In genomic region chr2:156613081-156613540, GRCm38 (mm10) we compare ENCODE assay signal across 8 mouse cellular contexts. TPM values are rescaled to one million over a fixed set of nuclear protein-coding genes. Genes with fewer than 3 reads are reported as not detected.
DNase-seq lines count a peak whose midpoint lies in the region; ATAC-seq and TF ChIP-seq lines count a peak whose summit lies in the region.

No protein-coding gene starts in this region.

- no peaks in the 10 kb centered on the region for H3K9me3 ChIP-seq in heart, embryonic 14.5 days (ENCODE audit: control insufficient read depth, low read length)

- H3K36me3 ChIP-seq in heart, embryonic 14.5 days (ENCODE audit: control insufficient read depth, insufficient read depth, low read length), result no peaks in the 10 kb centered on the region

- no peaks in the 10 kb centered on the region for H3K4me1 ChIP-seq in embryonic fibroblast, embryonic 13.5 days (ENCODE audit: control insufficient read depth, insufficient read depth, low read length)
- peaks cover 0 to 7% of the 10 kb centered on the region in 2 experiments; a peak in 2 of 4 replicates for H3K4me1 ChIP-seq in heart, embryonic 14.5 days (ENCODE audit: control insufficient read depth in 2 of 2, insufficient read depth in 2 of 2, low read length in 2 of 2)

- TF ChIP-seq CTCF in embryonic fibroblast, embryonic 13.5 days (IDR thresholded peaks at IDR 0.05; ENCODE audit: borderline replicate concordance, insufficient read depth, low read length), result peak; percentile 28; the same call in 1 of the 2 replicates

- peak; percentile 39 for DNase-seq in 3T3-L1 (ENCODE audit: low read depth, low spot score)
- peak; percentile 77 for DNase-seq in adrenal gland, postnatal 25 days
- DNase-seq in kidney, postnatal 4 days, result peak; percentile 56 to 62
- peak; percentile 50 to 51 for DNase-seq in lung, adult 18-20 months
- peak; percentile 67 for DNase-seq in retina, postnatal 1 day

- H3K9ac ChIP-seq in heart, embryonic 14.5 days (ENCODE audit: low read length), result peak overlapping the region; percentile 63

- no peak overlapping the region for H3K27ac ChIP-seq in embryonic fibroblast, embryonic 13.5 days (ENCODE audit: insufficient read depth, low read length)
- H3K27ac ChIP-seq in heart, embryonic 14.5 days (replicated peaks in 1 of 2; ENCODE audit: control insufficient read depth in 1 of 2, insufficient read depth in 1 of 2, low read depth in 2 of 2, low read length in 2 of 2), result no peak overlapping the region

- H3K4me3 ChIP-seq in embryonic fibroblast, embryonic 13.5 days (ENCODE audit: insufficient read depth, low read length), result peak overlapping the region; percentile 35
- H3K4me3 ChIP-seq in heart, embryonic 14.5 days (ENCODE audit: control insufficient read depth in 1 of 2, insufficient read depth in 1 of 2, low read depth in 1 of 2, low read length in 2 of 2), result peak overlapping the region; percentile 37 to 64

- H3K27me3 ChIP-seq in heart, embryonic 14.5 days (ENCODE audit: control insufficient read depth, insufficient read depth, low read length), result peaks cover 93% of the 10 kb centered on the region

- no peak for TF ChIP-seq POLR2A in embryonic fibroblast, embryonic 13.5 days (IDR thresholded peaks at IDR 0.05; ENCODE audit: low read depth, low read length)

- 1% methylated on average over 38 of the region's 41 CpGs for WGBS in heart, embryonic 14.5 days

- no peak for ATAC-seq in heart, embryonic 14.5 days (ENCODE audit: insufficient number of reproducible peaks, insufficient read depth, low FRiP score, low read depth)
- no peak for ATAC-seq in inflammation-experienced regulatory T-cells, adult 6 months

- peak overlapping the region; percentile 98 for H3K4me2 ChIP-seq in heart, embryonic 14.5 days (ENCODE audit: low read length)

RNA-seq across cellular contexts. Expression of gene Dlgap4, which starts 0.4 kb away (rescaled TPM):
- 50.6 and 63.0 TPM in 2 replicates for total RNA-seq in adrenal gland, postnatal 25 days (2021)
- polyA plus RNA-seq in embryonic fibroblast, embryonic 13.5 days (2011; ENCODE audit: insufficient read length, low read depth, missing spikeins), result 58.4 and 71.4 TPM in 2 replicates
- polyA plus RNA-seq in heart, embryonic 14.5 days (2014; fragmentation: Nextera tagmentation; extraction: Ambion mirVana), result 51.4 and 57.6 TPM in 2 replicates
- 10 to 100 TPM; 58.0 to 75.9 (median 74.7) TPM for polyA plus RNA-seq in inflammation-experienced regulatory T-cells, adult 6 months (2017; shearing (Covaris generic))
